Mouse (Mus musculus) heart, embryonic 15.5 days (tissue): ENCODE data around the gene Rapgef6. TPM values are rescaled to one million over a fixed set of nuclear protein-coding genes. Genes with fewer than 3 reads are reported as not detected.

Source experiments
- ATAC-seq: fragments of 200-750 bp; cut with Nextera tagmentation; replicated peaks from 2 replicates; pipeline ENCODE4 v1.8.0; 2017; ENCODE audit warnings: low read depth, moderate TSS enrichment; ENCODE audit not compliant: insufficient number of reproducible peaks, insufficient read depth, low FRiP score
- H3K27ac ChIP-seq: fragments of 300-500 bp; sonication (generic); 2 replicates; pipeline ENCODE4 v1.5.1; 2015; ENCODE audit warnings: mild to moderate bottlenecking, inconsistent platforms
- H3K27me3 ChIP-seq: fragments of 300-500 bp; sonication (generic); 2 replicates; pipeline ENCODE4 v1.6.1; 2015; ENCODE audit warnings: inconsistent platforms
- H3K36me3 ChIP-seq: fragments of 300-500 bp; sonication (generic); 2 replicates; pipeline ENCODE4 v1.6.1; 2015; ENCODE audit warnings: mild to moderate bottlenecking, inconsistent platforms
- H3K4me1 ChIP-seq: fragments of 300-500 bp; sonication (generic); replicated peaks from 2 replicates; pipeline ENCODE4 v1.6.1; 2015; ENCODE audit warnings: inconsistent platforms
- H3K4me2 ChIP-seq: fragments of 300-500 bp; sonication (generic); 2 replicates; pipeline ENCODE4 v1.6.1; 2015; ENCODE audit warnings: inconsistent platforms, mild to moderate bottlenecking, moderate library complexity
- H3K4me3 ChIP-seq: fragments of 300-500 bp; sonication (generic); 2 replicates; pipeline ENCODE4 v1.5.1; 2015; ENCODE audit warnings: mild to moderate bottlenecking, inconsistent platforms
- H3K9ac ChIP-seq: fragments of 300-500 bp; sonication (generic); 2 replicates; pipeline ENCODE4 v1.6.1; 2015; ENCODE audit warnings: mild to moderate bottlenecking, inconsistent platforms
- H3K9me3 ChIP-seq: fragments of 300-500 bp; sonication (generic); replicated peaks from 2 replicates; pipeline ENCODE4 v1.6.1; 2016; ENCODE audit warnings: inconsistent platforms
- WGBS: fragments of 180-500 bp; shearing (Covaris S2); methylation state at CpG from one replicate; pipeline ENCODE4 v1.1.7; 2015; ENCODE audit warnings: mixed read lengths; 5-methylcytosine and 5-hydroxymethylcytosine counted together
- polyA plus RNA-seq: library from polyadenylated mRNA; unstranded; fragments of >200 nt; fragmentation: Nextera tagmentation; extraction: Ambion mirVana; gene quantifications from 2 replicates; pipeline ENCODE4 v1.2.1, GENCODE M21; 2015

Rapgef6 gene
- polyA plus RNA-seq, result 30.0 and 34.5 TPM in 2 replicates

GRCm38 (mm10) chr11:54522529-54523430 lies at the start of gene Rapgef6:
TSS of gene Rapgef6 (plus strand) at chr11:54522847.
- H3K27ac ChIP-seq, result peak within 1 kb of the TSS; percentile 98
- H3K36me3 ChIP-seq, result no peaks in the 10 kb centered on the region
- H3K27me3 ChIP-seq, result no peaks in the 10 kb centered on the region
- peak within 1 kb of the TSS; percentile 99 for H3K4me3 ChIP-seq
- H3K9ac ChIP-seq, result peak within 1 kb of the TSS; percentile 97
- peaks cover 36% of the 10 kb centered on the region for H3K4me1 ChIP-seq
- peak within 1 kb of the TSS; percentile 71 for H3K4me2 ChIP-seq
- under 1% methylated on average over 73 of the region's 73 CpGs for WGBS
- no peaks in the 10 kb centered on the region for H3K9me3 ChIP-seq
- peak; percentile 97 for ATAC-seq

GRCm38 (mm10) chr11:54478414-54478813 lies 44.2 kb upstream of the Rapgef6 start:
- Histone ChIP-seq H3K4me1 (no peaks in the 10 kb centered on the region), H3K27ac (no peak overlapping the region), H3K9ac (no peak overlapping the region), H3K27me3 (no peaks in the 10 kb centered on the region), H3K4me3 (no peak overlapping the region), H3K36me3 (peaks cover 23% of the 10 kb centered on the region), H3K9me3 (no peaks in the 10 kb centered on the region), H3K4me2 (no peak overlapping the region)
- 89% methylated on average over 1 of the region's 1 CpGs for WGBS
- no peak for ATAC-seq

- Histone ChIP-seq H3K9ac (no peak overlapping the region), H3K9me3 (no peaks in the 10 kb centered on the region), H3K27me3 (no peaks in the 10 kb centered on the region), H3K4me2 (no peak overlapping the region), H3K27ac (no peak overlapping the region), H3K36me3 (peaks cover 9% of the 10 kb centered on the region), H3K4me3 (no peak overlapping the region), H3K4me1 (no peaks in the 10 kb centered on the region)
- ATAC-seq, result no peak
- 83% methylated on average over 3 of the region's 3 CpGs for WGBS
These were observed 36.6 kb upstream of the Rapgef6 start for GRCm38 (mm10) chr11:54486041-54486440.

- Histone ChIP-seq H3K4me1 (0 out of 2 replicates have a peak, but pooled peaks cover 2% of the 10 kb centered on the region), H3K27me3 (no peaks in the 10 kb centered on the region), H3K36me3 (peaks cover 6% of the 10 kb centered on the region; the same call in 1 of the 2 replicates), H3K9me3 (no peaks in the 10 kb centered on the region), H3K4me2 (no peak overlapping the region), H3K4me3 (no peak overlapping the region), H3K27ac (no peak overlapping the region), H3K9ac (no peak overlapping the region)
- ATAC-seq, result no peak
- 96% methylated on average over 1 of the region's 1 CpGs for WGBS
These were observed 30.6 kb upstream of the Rapgef6 start for GRCm38 (mm10) chr11:54491946-54492558.

GRCm38 (mm10) chr11:54492559-54492958 lies 30.1 kb upstream of the Rapgef6 start:
- H3K36me3 ChIP-seq, result peaks cover 6% of the 10 kb centered on the region; the same call in 1 of the 2 replicates
- H3K9ac ChIP-seq, result no peak overlapping the region
- H3K27ac ChIP-seq, result no peak overlapping the region
- 0 out of 2 replicates have a peak, but pooled peaks cover 2% of the 10 kb centered on the region for H3K4me1 ChIP-seq
- H3K27me3 ChIP-seq, result no peaks in the 10 kb centered on the region
- no peaks in the 10 kb centered on the region for H3K9me3 ChIP-seq
- 68% methylated on average over 4 of the region's 4 CpGs for whole genome bisulfite sequencing
- no peak for ATAC-seq
- H3K4me3 ChIP-seq, result no peak overlapping the region
- no peak overlapping the region for H3K4me2 ChIP-seq

GRCm38 (mm10) chr11:54499838-54500237 lies 22.8 kb upstream of the Rapgef6 start:
- no peaks in the 10 kb centered on the region for H3K27me3 ChIP-seq
- no peaks in the 10 kb centered on the region for H3K4me1 ChIP-seq
- H3K9me3 ChIP-seq, result no peaks in the 10 kb centered on the region
- H3K4me2 ChIP-seq, result no peak overlapping the region
- H3K36me3 ChIP-seq, result peaks cover 36% of the 10 kb centered on the region
- H3K27ac ChIP-seq, result no peak overlapping the region
- no peak for ATAC-seq
- H3K9ac ChIP-seq, result no peak overlapping the region
- 72% methylated on average over 5 of the region's 5 CpGs for WGBS
- no peak overlapping the region for H3K4me3 ChIP-seq

GRCm38 (mm10) chr11:54502546-54503245 lies 20.0 kb upstream of the Rapgef6 start:
- no peaks in the 10 kb centered on the region for H3K9me3 ChIP-seq
- no peak overlapping the region for H3K27ac ChIP-seq
- H3K27me3 ChIP-seq, result no peaks in the 10 kb centered on the region
- H3K4me2 ChIP-seq, result no peak overlapping the region
- WGBS, result 49% methylated on average over 4 of the region's 4 CpGs
- ATAC-seq, result no peak
- no peaks in the 10 kb centered on the region for H3K4me1 ChIP-seq
- peaks cover 45% of the 10 kb centered on the region for H3K36me3 ChIP-seq
- H3K9ac ChIP-seq, result no peak overlapping the region
- no peak overlapping the region for H3K4me3 ChIP-seq

GRCm38 (mm10) chr11:54513584-54513983 lies 9.1 kb upstream of the Rapgef6 start:
- no peak overlapping the region for H3K9ac ChIP-seq
- no peak overlapping the region for H3K4me3 ChIP-seq
- ATAC-seq, result no peak
- no peaks in the 10 kb centered on the region for H3K9me3 ChIP-seq
- no peaks in the 10 kb centered on the region for H3K4me1 ChIP-seq
- H3K36me3 ChIP-seq, result peaks cover 21% of the 10 kb centered on the region
- no peaks in the 10 kb centered on the region for H3K27me3 ChIP-seq
- no peak overlapping the region for H3K27ac ChIP-seq
- no peak overlapping the region for H3K4me2 ChIP-seq

GRCm38 (mm10) chr11:54521927-54522528 lies 619 bp upstream of the Rapgef6 start:
- Histone ChIP-seq H3K4me1 (peaks cover 34% of the 10 kb centered on the region), H3K4me2 (peak overlapping the region; percentile 71), H3K27me3 (no peaks in the 10 kb centered on the region), H3K4me3 (peak overlapping the region; percentile 99), H3K27ac (peak overlapping the region; percentile 98), H3K9me3 (no peaks in the 10 kb centered on the region), H3K9ac (peak overlapping the region; percentile 69), H3K36me3 (no peaks in the 10 kb centered on the region)
- ATAC-seq, result no peak
- WGBS, result 2% methylated on average over 18 of the region's 18 CpGs

GRCm38 (mm10) chr11:54523431-54524001 lies 869 bp downstream of the Rapgef6 start:
- H3K4me2 ChIP-seq, result peak overlapping the region; percentile 68
- H3K4me3 ChIP-seq, result peak overlapping the region; percentile 99
- no peaks in the 10 kb centered on the region for H3K36me3 ChIP-seq
- no peak for ATAC-seq
- peak overlapping the region; percentile 97 for H3K27ac ChIP-seq
- H3K4me1 ChIP-seq, result peaks cover 38% of the 10 kb centered on the region
- no peaks in the 10 kb centered on the region for H3K27me3 ChIP-seq
- 10% methylated on average over 10 of the region's 10 CpGs for WGBS
- no peaks in the 10 kb centered on the region for H3K9me3 ChIP-seq
- H3K9ac ChIP-seq, result peak overlapping the region; percentile 97
